Mouse (Mus musculus): Measurements from ENCODE around the gene Zscan4c. TPM values are rescaled to one million over a fixed set of nuclear protein-coding genes. Genes with fewer than 3 reads are reported as not detected.
"Not testable (repeated sequence)": the region's sequence is repeated elsewhere in the genome, so short reads cannot be mapped to it uniquely, and the experiment has no call there.

Zscan4c gene
- not detected for total RNA-seq (2021)
- long read RNA-seq, experiment 1 = 0 reads
- long read RNA-seq, experiment 2 = 0 reads

GRCm38 (mm10) chr7:11005445-11005844, at the start of gene Zscan4c:
Zscan4c (plus strand) TSS chr7:11005745.
- DNase-seq (ENCODE audit: low spot score in 2 of 2) = not testable (repeated sequence)

Small RNAs within 50 kb of the gene (microRNA-seq; reads per million reads assigned to microRNA genes)
- not detected for gene Mir297-1

Other genes starting within 250 kb of the Zscan4c start
- not detected for gene Zscan4b, start 100.7 kb upstream of the Zscan4c start, total RNA-seq (2021)
- gene Zscan4-ps1, start 63.9 kb downstream of the Zscan4c start, total RNA-seq (2021) = not detected
- not detected for gene Zscan4d, start 160.4 kb downstream of the Zscan4c start, total RNA-seq (2021)